Mouse (Mus musculus) midbrain, embryonic 16.5 days (tissue): Measurements from ENCODE around the gene Mtg1. TPM values are rescaled to one million over a fixed set of nuclear protein-coding genes. Genes with fewer than 3 reads are reported as not detected.
"Not testable (repeated sequence)": the region's sequence is repeated elsewhere in the genome, so short reads cannot be mapped to it uniquely, and the experiment has no call there.

Experiments used
- ATAC-seq: fragments of 200-750 bp; cut with Nextera tagmentation; 2 replicates; pipeline ENCODE4 v1.8.0; 2017; ENCODE audit warnings: moderate TSS enrichment
- H3K27ac ChIP-seq: fragments of 300-500 bp; sonication (generic); 2 replicates; pipeline ENCODE4 v1.5.1; 2014; ENCODE audit warnings: mild to moderate bottlenecking, low read length, mixed read lengths
- H3K27me3 ChIP-seq: fragments of 300-500 bp; sonication (generic); 2 replicates; pipeline ENCODE4 v1.6.1; 2014; ENCODE audit warnings: low read depth, low read length, mixed read lengths; ENCODE audit not compliant: control insufficient read depth, insufficient read depth
- H3K36me3 ChIP-seq: fragments of 300-500 bp; sonication (generic); 2 replicates; pipeline ENCODE4 v1.6.1; 2014; ENCODE audit warnings: mild to moderate bottlenecking, low read length, moderate library complexity, mixed read lengths; ENCODE audit not compliant: control insufficient read depth, insufficient read depth
- H3K4me1 ChIP-seq: fragments of 300-500 bp; sonication (generic); 2 replicates; pipeline ENCODE4 v1.6.1; 2014; ENCODE audit warnings: mild to moderate bottlenecking, low read length, mixed read lengths; ENCODE audit not compliant: control insufficient read depth, insufficient read depth
- H3K4me2 ChIP-seq: fragments of 300-500 bp; sonication (generic); 2 replicates; pipeline ENCODE4 v1.6.1; 2014; ENCODE audit warnings: mild to moderate bottlenecking, low read length, mixed read lengths
- H3K4me3 ChIP-seq: fragments of 300-500 bp; sonication (generic); 2 replicates; pipeline ENCODE4 v1.5.1; 2014; ENCODE audit warnings: low read depth, mild to moderate bottlenecking, low read length, moderate library complexity, mixed read lengths
- H3K9ac ChIP-seq: fragments of 300-500 bp; sonication (generic); 2 replicates; pipeline ENCODE4 v1.6.1; 2014; ENCODE audit warnings: low read depth, low read length, mixed read lengths
- H3K9me3 ChIP-seq: fragments of 300-500 bp; sonication (generic); replicated peaks from 2 replicates; pipeline ENCODE4 v1.6.1; 2014; ENCODE audit warnings: mild to moderate bottlenecking, low read length, mixed read lengths; ENCODE audit not compliant: control insufficient read depth, poor library complexity, severe bottlenecking
- WGBS: fragments of 180-500 bp; shearing (Covaris S2); extraction: QIAGEN DNeasy Blood & Tissue Kit; methylation state at CpG from one replicate; pipeline ENCODE4 v1.1.7; 2014; 5-methylcytosine and 5-hydroxymethylcytosine counted together
- polyA plus RNA-seq: library from polyadenylated mRNA; unstranded; fragments of >200 nt; fragmentation: Nextera tagmentation; extraction: Ambion mirVana; gene quantifications from 2 replicates; pipeline ENCODE4 v1.2.1, GENCODE M21; 2015

Mtg1 gene
- polyA plus RNA-seq, 1 experiment from 2014 or later, result 32.6 TPM

GRCm38 (mm10) chr7:140124382-140124781 is 13.0 kb upstream of the Mtg1 start:
- WGBS, result 97% methylated on average over 1 of the region's 1 CpGs
- H3K27me3 ChIP-seq, result no peaks in the 10 kb centered on the region
- no peak overlapping the region for H3K9ac ChIP-seq
- no peaks in the 10 kb centered on the region for H3K36me3 ChIP-seq
- H3K9me3 ChIP-seq, result no peaks in the 10 kb centered on the region
- no peak overlapping the region for H3K27ac ChIP-seq
- no peaks in the 10 kb centered on the region; the same call in 1 of the 2 replicates for H3K4me1 ChIP-seq
- no peak for ATAC-seq
- H3K4me3 ChIP-seq, result no peak overlapping the region
- H3K4me2 ChIP-seq, result no peak overlapping the region

DNA sequence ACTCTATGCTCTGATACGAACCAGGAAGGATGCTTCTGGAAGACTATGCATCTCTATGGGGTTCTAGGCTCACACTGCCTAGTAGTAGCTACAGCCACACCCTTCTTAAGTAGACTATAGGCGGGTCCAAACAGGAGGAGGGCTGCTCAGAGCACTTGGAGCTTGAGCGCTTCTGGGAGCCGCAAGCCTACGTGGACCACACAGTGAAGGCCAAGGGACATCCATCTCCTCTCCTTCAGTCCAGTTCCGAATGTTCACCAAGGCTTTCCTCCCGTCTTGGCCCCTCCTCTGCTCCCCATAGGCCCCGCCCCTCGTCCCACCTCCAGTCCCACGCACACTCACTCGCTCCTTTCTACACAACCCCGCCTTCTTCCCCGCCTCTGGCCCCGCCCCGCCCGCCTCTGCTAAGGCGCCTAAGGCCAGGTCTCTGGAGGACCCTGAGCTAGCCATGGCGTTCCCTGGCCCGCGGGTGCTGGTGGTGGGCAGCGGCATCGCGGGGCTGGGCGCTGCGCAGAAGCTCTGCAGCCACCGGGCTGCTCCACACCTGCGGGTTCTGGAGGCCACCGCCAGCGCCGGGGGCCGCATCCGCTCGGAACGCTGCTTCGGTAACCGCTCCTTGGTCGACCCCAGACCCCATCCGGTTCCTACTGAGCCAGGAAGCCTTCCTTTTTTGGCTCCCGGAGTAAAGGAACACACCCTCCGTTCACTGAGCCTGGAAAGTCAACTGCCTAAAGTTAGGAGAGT is 11.9 kb upstream of the Mtg1 start:
- no peaks in the 10 kb centered on the region; the same call in 1 of the 2 replicates for H3K4me1 ChIP-seq
- WGBS, result 1% methylated on average over 40 of the region's 40 CpGs
- H3K9ac ChIP-seq, result peak overlapping the region; percentile 84
- peak overlapping the region; percentile 82 for H3K4me2 ChIP-seq
- H3K4me3 ChIP-seq, result peak overlapping the region; percentile 65
- H3K36me3 ChIP-seq, result no peaks in the 10 kb centered on the region
- ATAC-seq, result peak; percentile 95
- no peaks in the 10 kb centered on the region for H3K9me3 ChIP-seq
- H3K27ac ChIP-seq, result no peak overlapping the region
- H3K27me3 ChIP-seq, result no peaks in the 10 kb centered on the region

DNA sequence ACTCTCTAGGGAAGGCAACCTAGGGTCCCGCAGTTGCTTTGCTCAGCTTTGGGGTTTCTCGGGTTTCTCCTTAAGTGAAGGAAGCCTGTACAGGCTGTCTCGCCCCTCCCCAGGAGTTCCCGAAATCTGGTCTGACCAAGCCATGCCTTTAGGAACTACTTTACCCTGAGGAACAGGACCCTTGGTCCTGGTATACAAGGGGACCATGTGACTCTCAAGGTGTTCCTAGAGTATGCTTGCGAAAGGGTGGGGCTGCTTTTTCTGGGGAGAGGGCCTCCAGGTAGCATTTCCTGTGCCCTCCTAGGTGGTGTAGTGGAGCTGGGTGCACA is 11.4 kb upstream of the Mtg1 start:
- Histone ChIP-seq H3K9ac (peak overlapping the region; percentile 84), H3K4me1 (no peaks in the 10 kb centered on the region; the same call in 1 of the 2 replicates), H3K9me3 (no peaks in the 10 kb centered on the region), H3K4me3 (peak overlapping the region; percentile 65), H3K36me3 (no peaks in the 10 kb centered on the region), H3K27me3 (no peaks in the 10 kb centered on the region), H3K4me2 (peak overlapping the region; percentile 82), H3K27ac (no peak overlapping the region)
- peak; percentile 43 for ATAC-seq
- WGBS, result 9% methylated on average over 5 of the region's 5 CpGs

DNA sequence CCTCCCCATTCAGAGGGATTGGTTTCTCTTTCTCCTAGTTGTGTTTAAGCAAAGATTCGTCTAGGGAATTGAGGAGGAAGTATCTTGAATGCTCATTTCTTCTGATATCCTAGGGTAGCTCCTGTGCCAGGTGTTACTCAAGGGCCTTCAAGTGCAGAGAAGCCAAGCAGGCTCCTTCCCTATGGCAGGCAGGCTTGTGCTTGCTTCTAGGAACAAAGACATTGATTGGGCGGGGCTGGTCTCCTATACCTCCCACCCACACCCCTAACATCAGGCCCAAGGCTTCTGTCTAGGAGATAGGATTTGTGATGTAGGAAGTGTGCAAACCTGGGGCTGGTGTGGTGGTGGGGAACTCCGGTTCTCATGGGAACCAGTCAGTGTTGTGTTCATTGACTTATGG is 10.4 kb upstream of the Mtg1 start:
- WGBS, result 91% methylated on average over 3 of the region's 3 CpGs
- Histone ChIP-seq H3K36me3 (no peaks in the 10 kb centered on the region), H3K27ac (no peak overlapping the region), H3K4me2 (no peak overlapping the region), H3K4me3 (no peak overlapping the region), H3K9ac (no peak overlapping the region), H3K4me1 (no peaks in the 10 kb centered on the region; the same call in 1 of the 2 replicates), H3K27me3 (no peaks in the 10 kb centered on the region), H3K9me3 (no peaks in the 10 kb centered on the region)
- ATAC-seq, result no peak

GRCm38 (mm10) chr7:140127911-140128310 is 9.5 kb upstream of the Mtg1 start:
- WGBS, result 94% methylated on average over 2 of the region's 2 CpGs
- no peak overlapping the region for H3K27ac ChIP-seq
- no peaks in the 10 kb centered on the region for H3K36me3 ChIP-seq
- no peak overlapping the region for H3K9ac ChIP-seq
- H3K4me2 ChIP-seq, result no peak overlapping the region
- H3K9me3 ChIP-seq, result no peaks in the 10 kb centered on the region
- H3K4me1 ChIP-seq, result no peaks in the 10 kb centered on the region; the same call in 1 of the 2 replicates
- H3K4me3 ChIP-seq, result no peak overlapping the region
- no peaks in the 10 kb centered on the region for H3K27me3 ChIP-seq
- ATAC-seq, result no peak

DNA sequence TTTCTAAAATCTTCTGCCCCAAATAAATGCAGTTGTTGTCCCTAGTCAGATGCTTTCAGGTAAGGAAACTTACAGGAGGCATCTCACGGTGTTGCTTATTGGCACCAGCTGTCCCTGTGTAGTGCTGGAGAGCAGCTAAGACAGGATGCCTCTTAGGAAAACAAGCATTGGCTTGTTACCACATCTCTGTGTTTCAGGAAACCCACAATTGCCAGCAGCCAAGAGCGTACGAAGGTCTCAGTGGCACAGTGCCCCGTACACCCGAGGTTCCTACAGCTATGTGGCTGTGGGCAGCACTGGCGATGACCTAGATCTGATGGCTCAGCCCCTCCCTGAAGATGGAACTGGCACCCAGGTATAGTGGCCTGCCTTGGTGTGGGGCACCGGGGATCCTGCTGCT is 5.2 kb upstream of the Mtg1 start:
- H3K4me1 ChIP-seq, H3K27ac ChIP-seq, H3K4me3 ChIP-seq, ATAC-seq, H3K27me3 ChIP-seq, H3K4me2 ChIP-seq, H3K36me3 ChIP-seq, H3K9me3 ChIP-seq, H3K9ac ChIP-seq: not testable (repeated sequence)
- 93% methylated on average over 7 of the region's 7 CpGs for WGBS

GRCm38 (mm10) chr7:140134033-140134432 is 3.3 kb upstream of the Mtg1 start:
- not testable (repeated sequence) for H3K27me3 ChIP-seq, H3K9me3 ChIP-seq, H3K9ac ChIP-seq, H3K4me2 ChIP-seq, H3K4me1 ChIP-seq, ATAC-seq, H3K4me3 ChIP-seq, H3K27ac ChIP-seq, H3K36me3 ChIP-seq
- WGBS, result 91% methylated on average over 5 of the region's 7 CpGs

DNA sequence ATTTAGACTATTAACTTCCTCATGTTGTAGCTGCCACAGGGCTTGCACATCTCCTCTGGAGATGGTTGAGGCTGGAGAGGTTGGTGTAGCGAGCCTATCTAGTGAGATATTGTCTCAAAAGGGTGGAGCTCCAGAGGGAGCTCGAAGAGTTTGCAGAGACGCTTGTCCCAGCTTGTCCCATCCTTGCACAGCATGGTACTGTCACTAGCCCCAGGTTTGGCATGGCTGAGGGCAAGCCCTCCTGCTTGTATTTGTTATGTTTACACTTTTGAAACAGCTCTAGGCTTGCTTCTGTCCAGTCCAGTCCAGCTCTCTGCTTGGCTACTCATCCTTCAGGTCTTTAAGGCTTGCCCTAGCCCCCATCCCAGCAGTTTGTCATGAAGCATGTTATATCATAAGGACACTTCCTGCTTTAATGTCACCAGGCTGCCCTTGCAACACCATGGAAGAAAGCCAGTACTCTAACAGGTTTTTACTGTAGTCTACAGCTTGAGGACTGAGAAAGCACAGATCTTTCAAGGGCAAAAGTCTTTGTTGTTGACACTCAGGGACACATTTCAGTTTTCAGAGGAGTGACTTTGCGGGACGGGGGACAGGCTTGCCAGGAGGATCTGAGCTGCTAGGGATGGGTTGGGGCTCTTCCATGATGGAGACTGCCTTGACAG is 2.1 kb upstream of the Mtg1 start:
- Histone ChIP-seq H3K27me3 (no peaks in the 10 kb centered on the region), H3K4me2 (no peak overlapping the region), H3K27ac (no peak overlapping the region), H3K4me1 (peaks cover 9% of the 10 kb centered on the region), H3K9me3 (no peaks in the 10 kb centered on the region), H3K36me3 (no peaks in the 10 kb centered on the region), H3K9ac (no peak overlapping the region), H3K4me3 (no peak overlapping the region)
- ATAC-seq, result no peak
- 89% methylated on average over 5 of the region's 5 CpGs for WGBS

DNA sequence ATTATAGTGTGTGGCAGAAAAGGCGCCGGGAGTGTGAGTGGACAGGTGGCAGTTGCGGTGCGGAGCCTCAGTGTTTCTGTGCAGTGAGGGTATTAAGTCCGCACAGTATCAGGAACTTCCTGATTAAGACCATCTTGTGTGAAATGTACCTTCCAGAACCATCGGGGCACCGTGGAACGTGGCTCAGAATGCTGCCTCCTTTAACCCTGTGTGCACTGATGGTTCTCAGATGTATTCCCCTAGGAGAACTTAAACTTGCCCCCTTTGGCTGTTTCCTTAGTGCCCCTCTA is 602 bp downstream of the Mtg1 start:
- Histone ChIP-seq H3K4me2 (peak overlapping the region; percentile 79), H3K4me1 (peaks cover 9% of the 10 kb centered on the region), H3K9me3 (no peaks in the 10 kb centered on the region), H3K36me3 (no peaks in the 10 kb centered on the region), H3K9ac (peak overlapping the region; percentile 91), H3K27me3 (no peaks in the 10 kb centered on the region), H3K4me3 (peak overlapping the region; percentile 88), H3K27ac (peak overlapping the region; percentile 89)
- ATAC-seq, result no peak
- 1% methylated on average over 8 of the region's 8 CpGs for WGBS
